Mouse (Mus musculus) heart, postnatal 0 days (tissue): Measurements from ENCODE around the gene Apoh. TPM values are rescaled to one million over a fixed set of nuclear protein-coding genes. Genes with fewer than 3 reads are reported as not detected.

ENCODE experiments used
- ATAC-seq: fragments of 200-750 bp; cut with Nextera tagmentation; 2 replicates; pipeline ENCODE4 v1.8.0; 2017; ENCODE audit warnings: low read depth, moderate number of reproducible peaks, moderate library complexity; ENCODE audit not compliant: insufficient read depth
- DNase-seq: peaks from one replicate; pipeline ENCODE4 v3.0.0-alpha.2; 2016; ENCODE audit warnings: low spot score
- H3K27ac ChIP-seq: fragments of 300-500 bp; sonication (generic); 2 replicates; pipeline ENCODE4 v1.5.1; 2014; ENCODE audit warnings: low read depth, mild to moderate bottlenecking
- H3K27me3 ChIP-seq: fragments of 300-500 bp; sonication (generic); 2 replicates; pipeline ENCODE4 v1.6.1; 2014; ENCODE audit warnings: low read length, mixed read lengths; ENCODE audit not compliant: control insufficient read depth, insufficient read depth
- H3K36me3 ChIP-seq: fragments of 300-500 bp; sonication (generic); replicated peaks from 2 replicates; pipeline ENCODE4 v1.6.1; 2014; ENCODE audit warnings: low read length, mixed read lengths; ENCODE audit not compliant: control insufficient read depth, insufficient read depth
- H3K4me1 ChIP-seq: fragments of 300-500 bp; sonication (generic); 2 replicates; pipeline ENCODE4 v1.6.1; 2014; ENCODE audit warnings: antibody characterized with exemption; ENCODE audit not compliant: control insufficient read depth, insufficient read depth
- H3K4me2 ChIP-seq: fragments of 300-500 bp; sonication (generic); 2 replicates; pipeline ENCODE4 v1.6.1; 2014; ENCODE audit warnings: low read depth, mild to moderate bottlenecking, low read length, moderate library complexity
- H3K4me3 ChIP-seq: fragments of 300-500 bp; sonication (generic); 2 replicates; pipeline ENCODE4 v1.5.1; 2014; ENCODE audit warnings: low read depth, low read length
- H3K9ac ChIP-seq: fragments of 300-500 bp; sonication (generic); replicated peaks from 2 replicates; pipeline ENCODE4 v1.6.1; 2014; ENCODE audit warnings: low read depth, low read length, mixed read lengths
- H3K9me3 ChIP-seq: fragments of 300-500 bp; sonication (generic); replicated peaks from 2 replicates; pipeline ENCODE4 v1.6.1; 2016; ENCODE audit warnings: low read length; ENCODE audit not compliant: control insufficient read depth
- CTCF ChIP-seq: IDR thresholded peaks from 2 replicates; pipeline ENCODE4 v1.5.1; 2016; ENCODE audit warnings: antibody characterized with exemption, control low read depth, low read depth
- EP300 ChIP-seq: IDR thresholded peaks from 2 replicates; pipeline ENCODE4 v1.6.1; 2016; ENCODE audit warnings: antibody characterized with exemption, low read depth
- WGBS: fragments of 180-500 bp; shearing (Covaris S2); extraction: QIAGEN DNeasy Blood & Tissue Kit; methylation state at CpG from one replicate; pipeline ENCODE4 v1.1.7; 2014; 5-methylcytosine and 5-hydroxymethylcytosine counted together
- polyA plus RNA-seq: library from polyadenylated mRNA; unstranded; fragments of >200 nt; fragmentation: Nextera tagmentation; extraction: Ambion mirVana; gene quantifications from 2 replicates; pipeline ENCODE4 v1.2.1, GENCODE M21; 2015
- total RNA-seq: library from RNA; depleted of rRNA; stranded (reverse); fragments of >200 nt; gene quantifications from 2 replicates; pipeline ENCODE4 v1.2.3, GENCODE M21; 2014; ENCODE audit warnings: low replicate concordance

Gene Apoh
- total and polyA plus RNA-seq, 2 experiments from 2014 or later = 0.87 TPM; not detected in 1

GRCm38 (mm10) chr11:108352842-108353388, 9.8 kb downstream of the Apoh start:
- no peaks in the 10 kb centered on the region for H3K36me3 ChIP-seq
- no peak overlapping the region for H3K4me2 ChIP-seq
- H3K9me3 ChIP-seq = no peaks in the 10 kb centered on the region
- TF ChIP-seq EP300 (no peak), CTCF (no peak)
- no peak overlapping the region for H3K4me3 ChIP-seq
- ATAC-seq = no peak
- 69% methylated on average over 10 of the region's 10 CpGs for WGBS
- H3K4me1 ChIP-seq = no peaks in the 10 kb centered on the region
- no peak for DNase-seq
- H3K9ac ChIP-seq = no peak overlapping the region
- H3K27me3 ChIP-seq = no peaks in the 10 kb centered on the region
- no peak overlapping the region for H3K27ac ChIP-seq

GRCm38 (mm10) chr11:108356020-108356419, 12.9 kb downstream of the Apoh start:
- H3K4me2 ChIP-seq = no peak overlapping the region
- no peaks in the 10 kb centered on the region for H3K4me1 ChIP-seq
- H3K27me3 ChIP-seq = no peaks in the 10 kb centered on the region
- no peak overlapping the region for H3K4me3 ChIP-seq
- no peaks in the 10 kb centered on the region for H3K9me3 ChIP-seq
- TF ChIP-seq CTCF (no peak), EP300 (no peak)
- ATAC-seq (no peak), DNase-seq (no peak)
- no peaks in the 10 kb centered on the region for H3K36me3 ChIP-seq
- H3K27ac ChIP-seq = no peak overlapping the region
- WGBS = 69% methylated on average over 4 of the region's 4 CpGs
- no peak overlapping the region for H3K9ac ChIP-seq

GRCm38 (mm10) chr11:108358911-108359310, 15.8 kb downstream of the Apoh start:
- Histone ChIP-seq H3K27me3 (no peaks in the 10 kb centered on the region), H3K4me2 (no peak overlapping the region), H3K27ac (no peak overlapping the region), H3K9ac (no peak overlapping the region), H3K9me3 (no peaks in the 10 kb centered on the region), H3K4me3 (no peak overlapping the region), H3K36me3 (no peaks in the 10 kb centered on the region), H3K4me1 (no peaks in the 10 kb centered on the region)
- TF ChIP-seq EP300 (no peak), CTCF (no peak)
- ATAC-seq (no peak), DNase-seq (no peak)
- 78% methylated on average over 6 of the region's 6 CpGs for WGBS

GRCm38 (mm10) chr11:108360983-108361382, 17.8 kb downstream of the Apoh start:
- H3K4me2 ChIP-seq = no peak overlapping the region
- no peaks in the 10 kb centered on the region for H3K36me3 ChIP-seq
- TF ChIP-seq EP300 (no peak), CTCF (no peak)
- ATAC-seq (no peak), DNase-seq (no peak)
- no peak overlapping the region for H3K9ac ChIP-seq
- H3K27me3 ChIP-seq = no peaks in the 10 kb centered on the region
- WGBS = 54% methylated on average over 4 of the region's 4 CpGs
- H3K9me3 ChIP-seq = no peaks in the 10 kb centered on the region
- no peak overlapping the region for H3K4me3 ChIP-seq
- no peak overlapping the region for H3K27ac ChIP-seq
- H3K4me1 ChIP-seq = no peaks in the 10 kb centered on the region

GRCm38 (mm10) chr11:108362965-108363364, 19.8 kb downstream of the Apoh start:
- Histone ChIP-seq H3K36me3 (no peaks in the 10 kb centered on the region), H3K27ac (no peak overlapping the region), H3K4me3 (no peak overlapping the region), H3K4me1 (no peaks in the 10 kb centered on the region), H3K4me2 (no peak overlapping the region), H3K27me3 (no peaks in the 10 kb centered on the region), H3K9ac (no peak overlapping the region), H3K9me3 (no peaks in the 10 kb centered on the region)
- 87% methylated on average over 5 of the region's 5 CpGs for WGBS
- no peak for ATAC-seq
- TF ChIP-seq CTCF (no peak), EP300 (no peak)
- DNase-seq = no peak

GRCm38 (mm10) chr11:108363991-108364390, 20.8 kb downstream of the Apoh start:
- Histone ChIP-seq H3K9me3 (no peaks in the 10 kb centered on the region), H3K4me2 (no peak overlapping the region), H3K4me1 (no peaks in the 10 kb centered on the region), H3K27ac (no peak overlapping the region), H3K27me3 (no peaks in the 10 kb centered on the region), H3K36me3 (no peaks in the 10 kb centered on the region), H3K4me3 (no peak overlapping the region), H3K9ac (no peak overlapping the region)
- no peak for TF ChIP-seq CTCF
- no peak for TF ChIP-seq EP300
- WGBS = 66% methylated on average over 4 of the region's 4 CpGs
- DNase-seq (no peak), ATAC-seq (no peak)
